ENCODE assay signal across 18 mouse cellular contexts in genomic region chr2:103464524-103464923, GRCm38 (mm10). TPM values are rescaled to one million over a fixed set of nuclear protein-coding genes. Genes with fewer than 3 reads are reported as not detected.
"Had no signal": no experiment of that assay in that cellular context is flagged by ENCODE, and none has a peak within 500 bp of the region (broad histone marks: within the 10 kb centered on the region; RNA-seq: fewer than 3 reads in every experiment).

No protein-coding gene starts in this region.

- H3K9ac ChIP-seq: liver, embryonic 12.5 days; liver, embryonic 15.5 days; stomach, embryonic 15.5 days had no signal

- DNase-seq: kidney, adult 8-10 months; layer of hippocampus, postnatal 36 days; lung, adult 18-20 months; lung, postnatal 14 days; lung, postnatal 4 days; midbrain, embryonic 14.5 days; right cerebral cortex, postnatal 14 days; right cerebral cortex, postnatal 4 days; thymus, postnatal 25 days had no signal

- H3K9me3 ChIP-seq: liver, embryonic 12.5 days; liver, embryonic 15.5 days; stomach, embryonic 15.5 days had no signal

- H3K27ac ChIP-seq: kidney, postnatal 0 days; left cerebral cortex, adult 2 months; liver, embryonic 12.5 days; liver, embryonic 15.5 days; stomach, embryonic 15.5 days had no signal

- H3K27me3 ChIP-seq: liver, embryonic 12.5 days; liver, embryonic 15.5 days; stomach, embryonic 15.5 days had no signal

- H3K4me3 ChIP-seq: left cerebral cortex, adult 2 months; liver, embryonic 12.5 days; liver, embryonic 15.5 days; stomach, embryonic 15.5 days had no signal

- H3K4me2 ChIP-seq: liver, embryonic 12.5 days; liver, embryonic 15.5 days; midbrain, embryonic 11.5 days; stomach, embryonic 15.5 days had no signal

RNA-seq across cellular contexts. Expression of gene Elf5, which starts 53.0 kb away (rescaled TPM):
- polyA plus RNA-seq: liver, embryonic 12.5 days; midbrain, embryonic 11.5 days; midbrain, embryonic 14.5 days; midbrain, postnatal 0 days; neural tube, embryonic 11.5 days; neural tube, embryonic 14.5 days had no signal
